Mouse (Mus musculus) lung, embryonic 14.5 days (tissue): Measurements from ENCODE around the gene Pold2. TPM values are rescaled to one million over a fixed set of nuclear protein-coding genes. Genes with fewer than 3 reads are reported as not detected.
A peak's percentile ranks its signal among the peaks of the same experiment; 100 is the strongest.

ENCODE experiments used
- ATAC-seq: fragments of 200-750 bp; cut with Nextera tagmentation; 2 replicates; pipeline ENCODE4 v1.8.0; 2017; ENCODE audit warnings: mild to moderate bottlenecking, moderate TSS enrichment, moderate library complexity; ENCODE audit not compliant: insufficient read depth
- DNase-seq: peaks from one replicate; pipeline ENCODE4 v3.0.0-alpha.2; 2015
- H3K27ac ChIP-seq: fragments of 300-500 bp; sonication (generic); 2 replicates; pipeline ENCODE4 v1.5.1; 2014; ENCODE audit warnings: low read depth, mild to moderate bottlenecking, moderate library complexity
- H3K27me3 ChIP-seq: fragments of 300-500 bp; sonication (generic); 2 replicates; pipeline ENCODE4 v1.6.1; 2014; ENCODE audit warnings: low read length, control low read depth; ENCODE audit not compliant: insufficient read depth
- H3K36me3 ChIP-seq: fragments of 300-500 bp; sonication (generic); 2 replicates; pipeline ENCODE4 v1.6.1; 2014; ENCODE audit warnings: control low read depth; ENCODE audit not compliant: insufficient read depth
- H3K4me1 ChIP-seq: fragments of 300-500 bp; sonication (generic); 2 replicates; pipeline ENCODE4 v1.6.1; 2014; ENCODE audit warnings: antibody characterized with exemption, control low read depth; ENCODE audit not compliant: insufficient read depth
- H3K4me2 ChIP-seq: fragments of 300-500 bp; sonication (generic); 2 replicates; pipeline ENCODE4 v1.6.1; 2014; ENCODE audit warnings: mild to moderate bottlenecking
- H3K4me3 ChIP-seq: fragments of 300-500 bp; sonication (generic); 2 replicates; pipeline ENCODE4 v1.5.1; 2014; ENCODE audit warnings: low read depth, low read length
- H3K9ac ChIP-seq: fragments of 300-500 bp; sonication (generic); 2 replicates; pipeline ENCODE4 v1.6.1; 2014
- H3K9me3 ChIP-seq: fragments of 300-500 bp; sonication (generic); 2 replicates; pipeline ENCODE4 v1.6.1; 2016; ENCODE audit warnings: low read depth, low read length, control low read depth
- CTCF ChIP-seq: IDR thresholded peaks from 2 replicates; pipeline ENCODE4 v1.5.1; 2016; ENCODE audit warnings: antibody characterized with exemption, low read depth
- WGBS: fragments of 180-500 bp; shearing (Covaris S2); extraction: QIAGEN DNeasy Blood & Tissue Kit; methylation state at CpG from one replicate; pipeline ENCODE4 v1.1.7; 2014; 5-methylcytosine and 5-hydroxymethylcytosine counted together
- polyA plus RNA-seq: library from polyadenylated mRNA; unstranded; fragments of >200 nt; fragmentation: Nextera tagmentation; extraction: Ambion mirVana; gene quantifications from 2 replicates; pipeline ENCODE4 v1.2.1, GENCODE M21; 2014

The Pold2 gene
- polyA plus RNA-seq, 1 experiment from 2014 or later, result 156 TPM

GRCm38 (mm10) chr11:5860639-5861038, 17.5 kb downstream of the Pold2 start:
- WGBS, result 44% methylated on average over 6 of the region's 6 CpGs
- Histone ChIP-seq H3K36me3 (0 out of 2 replicates have a peak, but pooled peaks cover 4% of the 10 kb centered on the region), H3K9me3 (no peaks in the 10 kb centered on the region), H3K4me1 (peaks cover 4% of the 10 kb centered on the region), H3K27ac (no peak overlapping the region), H3K27me3 (no peaks in the 10 kb centered on the region), H3K9ac (no peak overlapping the region), H3K4me2 (no peak overlapping the region), H3K4me3 (no peak overlapping the region)
- ATAC-seq (no peak), DNase-seq (peak; percentile 40)
- no peak for TF ChIP-seq CTCF

- no peak for DNase-seq
- no peak for ATAC-seq
- Histone ChIP-seq H3K9ac (no peak overlapping the region), H3K4me1 (peaks cover 4% of the 10 kb centered on the region), H3K4me3 (no peak overlapping the region), H3K9me3 (no peaks in the 10 kb centered on the region), H3K27ac (no peak overlapping the region), H3K4me2 (no peak overlapping the region), H3K36me3 (0 out of 2 replicates have a peak, but pooled peaks cover 2% of the 10 kb centered on the region), H3K27me3 (no peaks in the 10 kb centered on the region)
- TF ChIP-seq CTCF, result no peak
- WGBS, result 76% methylated on average over 13 of the region's 13 CpGs
Observed at GRCm38 (mm10) chr11:5859883-5860550, 18.1 kb downstream of the Pold2 start.

GRCm38 (mm10) chr11:5858723-5859122, 19.4 kb downstream of the Pold2 start:
- H3K4me1 ChIP-seq, result peaks cover 4% of the 10 kb centered on the region
- DNase-seq, result no peak
- no peaks in the 10 kb centered on the region for H3K36me3 ChIP-seq
- ATAC-seq, result no peak
- H3K27me3 ChIP-seq, result no peaks in the 10 kb centered on the region
- WGBS, result 80% methylated on average over 1 of the region's 1 CpGs
- peak; percentile 52 for TF ChIP-seq CTCF
- H3K4me3 ChIP-seq, result no peak overlapping the region
- no peak overlapping the region for H3K9ac ChIP-seq
- no peak overlapping the region for H3K4me2 ChIP-seq
- no peaks in the 10 kb centered on the region for H3K9me3 ChIP-seq
- no peak overlapping the region for H3K27ac ChIP-seq

- no peak overlapping the region for H3K9ac ChIP-seq
- WGBS, result 71% methylated on average over 8 of the region's 8 CpGs
- H3K36me3 ChIP-seq, result no peaks in the 10 kb centered on the region
- DNase-seq, result no peak
- peaks cover 4% of the 10 kb centered on the region for H3K4me1 ChIP-seq
- H3K9me3 ChIP-seq, result no peaks in the 10 kb centered on the region
- H3K27me3 ChIP-seq, result no peaks in the 10 kb centered on the region
- ATAC-seq, result no peak
- H3K4me2 ChIP-seq, result no peak overlapping the region
- H3K4me3 ChIP-seq, result no peak overlapping the region
- no peak for TF ChIP-seq CTCF
- H3K27ac ChIP-seq, result no peak overlapping the region
Observed at GRCm38 (mm10) chr11:5856479-5857130, 21.5 kb downstream of the Pold2 start.

GRCm38 (mm10) chr11:5855902-5856301, 22.2 kb downstream of the Pold2 start:
- no peak for TF ChIP-seq CTCF
- H3K4me1 ChIP-seq, result no peaks in the 10 kb centered on the region
- DNase-seq (peak; percentile 50), ATAC-seq (no peak; the same call in 1 of the 2 replicates)
- no peak overlapping the region for H3K4me2 ChIP-seq
- H3K27me3 ChIP-seq, result no peaks in the 10 kb centered on the region
- 39% methylated on average over 7 of the region's 7 CpGs for WGBS
- no peak overlapping the region for H3K9ac ChIP-seq
- H3K36me3 ChIP-seq, result no peaks in the 10 kb centered on the region
- H3K4me3 ChIP-seq, result no peak overlapping the region
- no peak overlapping the region for H3K27ac ChIP-seq
- no peaks in the 10 kb centered on the region for H3K9me3 ChIP-seq

- DNase-seq, result no peak
- Histone ChIP-seq H3K27me3 (no peaks in the 10 kb centered on the region), H3K36me3 (no peaks in the 10 kb centered on the region), H3K9ac (no peak overlapping the region), H3K4me3 (no peak overlapping the region), H3K4me1 (no peaks in the 10 kb centered on the region), H3K4me2 (no peak overlapping the region), H3K9me3 (no peaks in the 10 kb centered on the region), H3K27ac (no peak overlapping the region)
- no peak for ATAC-seq
- no peak for TF ChIP-seq CTCF
Observed at GRCm38 (mm10) chr11:5855481-5855880, 22.6 kb downstream of the Pold2 start.

GRCm38 (mm10) chr11:5852314-5852713, 25.8 kb downstream of the Pold2 start:
- Histone ChIP-seq H3K27me3 (no peaks in the 10 kb centered on the region), H3K27ac (no peak overlapping the region), H3K9me3 (no peaks in the 10 kb centered on the region), H3K9ac (no peak overlapping the region), H3K4me2 (no peak overlapping the region), H3K4me1 (no peaks in the 10 kb centered on the region), H3K36me3 (no peaks in the 10 kb centered on the region), H3K4me3 (no peak overlapping the region)
- 59% methylated on average over 1 of the region's 1 CpGs for WGBS
- TF ChIP-seq CTCF, result no peak
- ATAC-seq (no peak), DNase-seq (no peak)
